Mouse (Mus musculus) erythroblast, embryonic 14.5 days (primary cell): ENCODE data around the gene Pum3. TPM values are rescaled to one million over a fixed set of nuclear protein-coding genes. Genes with fewer than 3 reads are reported as not detected.

Experiments used
- H3K27me3 ChIP-seq: 2 replicates; pipeline ENCODE4 v1.6.1; 2012; ENCODE audit warnings: inconsistent platforms; ENCODE audit not compliant: control insufficient read depth
- H3K36me3 ChIP-seq: 2 replicates; pipeline ENCODE4 v1.6.1; 2012; ENCODE audit warnings: mild to moderate bottlenecking, inconsistent platforms; ENCODE audit not compliant: control insufficient read depth
- H3K4me1 ChIP-seq: 2 replicates; pipeline ENCODE4 v1.6.1; 2012; ENCODE audit warnings: inconsistent platforms; ENCODE audit not compliant: control insufficient read depth
- H3K4me3 ChIP-seq: replicated peaks from 2 replicates; pipeline ENCODE3; 2012; ENCODE audit warnings: moderate library complexity, mild to moderate bottlenecking, inconsistent platforms
- H3K9me3 ChIP-seq: 2 replicates; pipeline ENCODE4 v1.6.1; 2012; ENCODE audit warnings: low read length, inconsistent platforms, mixed read lengths; ENCODE audit not compliant: control insufficient read depth
- GATA1 ChIP-seq: IDR thresholded peaks from 2 replicates; pipeline ENCODE4 v1.6.1; 2012; ENCODE audit warnings: low read length, inconsistent platforms, mixed read lengths
- TAL1 ChIP-seq: IDR thresholded peaks from 3 replicates; pipeline ENCODE4 v1.6.1; 2012; ENCODE audit warnings: low read length, inconsistent platforms, mixed read lengths
- polyA plus RNA-seq: library from polyadenylated mRNA; stranded (reverse); fragments of >175 nt; gene quantifications from 2 replicates; pipeline ENCODE4 v1.2.3, GENCODE M21; 2012

Gene Pum3
- polyA plus RNA-seq, 1 experiment: 1.9 TPM

- Histone ChIP-seq H3K4me1 (peaks cover 31% of the 10 kb centered on the region), H3K9me3 (no peaks in the 10 kb centered on the region), H3K27me3 (no peaks in the 10 kb centered on the region), H3K36me3 (peaks cover 32% of the 10 kb centered on the region), H3K4me3 (no peak overlapping the region)
- TF ChIP-seq TAL1: no peak
These were observed 1.8 kb downstream of the Pum3 start for GRCm38 (mm10) chr19:27427865-27428264.

GRCm38 (mm10) chr19:27426451-27426850, 3.2 kb downstream of the Pum3 start:
- H3K27me3 ChIP-seq: no peaks in the 10 kb centered on the region
- peaks cover 45% of the 10 kb centered on the region for H3K36me3 ChIP-seq
- no peak for TF ChIP-seq GATA1
- H3K4me3 ChIP-seq: no peak overlapping the region
- H3K4me1 ChIP-seq: peaks cover 31% of the 10 kb centered on the region
- no peaks in the 10 kb centered on the region for H3K9me3 ChIP-seq

GRCm38 (mm10) chr19:27425656-27426055, 4.0 kb downstream of the Pum3 start:
- Histone ChIP-seq H3K4me3 (no peak overlapping the region), H3K27me3 (no peaks in the 10 kb centered on the region), H3K36me3 (peaks cover 52% of the 10 kb centered on the region), H3K4me1 (peaks cover 24% of the 10 kb centered on the region), H3K9me3 (no peaks in the 10 kb centered on the region)
- no peak for TF ChIP-seq GATA1
- no peak for TF ChIP-seq TAL1

- H3K27me3 ChIP-seq: no peaks in the 10 kb centered on the region
- H3K4me1 ChIP-seq: no peaks in the 10 kb centered on the region
- H3K9me3 ChIP-seq: no peaks in the 10 kb centered on the region
- peaks cover 84% of the 10 kb centered on the region for H3K36me3 ChIP-seq
- TF ChIP-seq TAL1: no peak
- H3K4me3 ChIP-seq: no peak overlapping the region
These were observed 12.2 kb downstream of the Pum3 start for GRCm38 (mm10) chr19:27417375-27417774.

GRCm38 (mm10) chr19:27416569-27416968, 13.1 kb downstream of the Pum3 start:
- no peak overlapping the region for H3K4me3 ChIP-seq
- H3K9me3 ChIP-seq: no peaks in the 10 kb centered on the region
- peaks cover 83% of the 10 kb centered on the region for H3K36me3 ChIP-seq
- TF ChIP-seq TAL1: no peak
- TF ChIP-seq GATA1: no peak
- no peaks in the 10 kb centered on the region for H3K27me3 ChIP-seq
- no peaks in the 10 kb centered on the region for H3K4me1 ChIP-seq

- H3K4me3 ChIP-seq: no peak overlapping the region
- no peaks in the 10 kb centered on the region for H3K27me3 ChIP-seq
- no peaks in the 10 kb centered on the region for H3K9me3 ChIP-seq
- no peaks in the 10 kb centered on the region for H3K4me1 ChIP-seq
- peaks cover 65% of the 10 kb centered on the region for H3K36me3 ChIP-seq
- TF ChIP-seq GATA1 (no peak), TAL1 (no peak)
These were observed 18.3 kb downstream of the Pum3 start for GRCm38 (mm10) chr19:27411340-27411739.

- Histone ChIP-seq H3K4me3 (no peak overlapping the region), H3K36me3 (peaks cover 59% of the 10 kb centered on the region), H3K4me1 (no peaks in the 10 kb centered on the region), H3K9me3 (no peaks in the 10 kb centered on the region), H3K27me3 (no peaks in the 10 kb centered on the region)
- TF ChIP-seq TAL1: no peak
- no peak for TF ChIP-seq GATA1
These were observed 18.9 kb downstream of the Pum3 start for GRCm38 (mm10) chr19:27410751-27411150.

- peaks cover 51% of the 10 kb centered on the region for H3K36me3 ChIP-seq
- no peak for TF ChIP-seq GATA1
- TF ChIP-seq TAL1: no peak
- no peaks in the 10 kb centered on the region for H3K4me1 ChIP-seq
- no peaks in the 10 kb centered on the region for H3K27me3 ChIP-seq
- no peak overlapping the region for H3K4me3 ChIP-seq
- H3K9me3 ChIP-seq: no peaks in the 10 kb centered on the region
These were observed 19.8 kb downstream of the Pum3 start for GRCm38 (mm10) chr19:27409782-27410181.

- no peak for TF ChIP-seq GATA1
- TF ChIP-seq TAL1: no peak
- Histone ChIP-seq H3K36me3 (peaks cover 49% of the 10 kb centered on the region), H3K27me3 (no peaks in the 10 kb centered on the region), H3K9me3 (no peaks in the 10 kb centered on the region), H3K4me1 (no peaks in the 10 kb centered on the region), H3K4me3 (no peak overlapping the region)
These were observed 20.4 kb downstream of the Pum3 start for GRCm38 (mm10) chr19:27409196-27409595.

- H3K4me3 ChIP-seq: no peak overlapping the region
- H3K36me3 ChIP-seq: peaks cover 81% of the 10 kb centered on the region
- no peaks in the 10 kb centered on the region for H3K9me3 ChIP-seq
- H3K4me1 ChIP-seq: no peaks in the 10 kb centered on the region
- TF ChIP-seq TAL1: no peak
- no peak for TF ChIP-seq GATA1
- H3K27me3 ChIP-seq: no peaks in the 10 kb centered on the region
These were observed 31.8 kb downstream of the Pum3 start for GRCm38 (mm10) chr19:27397797-27398196.
